ENCODE assay signal across 11 mouse cellular contexts in the genomic region with DNA sequence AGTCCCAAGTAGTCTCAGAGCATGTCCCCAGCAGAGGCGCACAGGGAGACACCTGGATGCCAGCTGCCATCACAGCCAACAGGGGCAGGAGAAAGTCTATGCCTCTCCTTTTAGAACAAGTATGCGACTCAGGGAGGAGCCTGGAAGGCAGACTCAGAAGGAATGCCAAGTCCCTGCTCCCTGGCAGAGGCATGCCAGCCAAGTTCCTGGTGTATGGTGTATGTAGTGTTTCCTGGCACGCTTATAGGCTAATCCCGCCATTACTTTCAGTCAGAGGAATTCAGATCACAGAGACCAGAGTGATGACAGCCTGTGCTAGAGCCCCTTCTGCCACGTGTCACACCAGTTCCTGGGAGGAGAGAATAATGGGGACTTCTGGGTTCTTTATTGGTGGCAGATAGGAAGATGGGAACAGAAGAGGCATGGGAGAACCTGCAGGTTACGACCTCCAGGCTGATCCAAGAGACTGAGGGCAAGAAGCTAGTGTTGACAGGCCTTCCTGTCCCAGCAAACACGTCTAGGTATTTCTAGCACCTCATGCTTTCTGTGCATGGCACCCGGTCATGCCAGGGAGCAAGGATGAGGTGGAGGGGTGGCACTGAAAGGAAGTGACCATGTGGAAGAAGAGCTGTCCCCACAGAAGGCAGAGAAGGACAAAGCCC.
A peak's percentile ranks its signal among the peaks of the same experiment; 100 is the strongest.
DNase-seq lines count a peak whose midpoint lies in the region; ATAC-seq and TF ChIP-seq lines count a peak whose summit lies in the region.
"Had no signal": no experiment of that assay in that cellular context is flagged by ENCODE, and none has a peak within 500 bp of the region (broad histone marks: within the 10 kb centered on the region; RNA-seq: fewer than 3 reads in every experiment).

No protein-coding gene starts in this region.

- H3K27ac ChIP-seq in gastrocnemius, adult 2 months: no peak overlapping the region
- H3K27ac ChIP-seq in liver, embryonic 11.5 days (ENCODE audit: low read depth, low read length): no peak overlapping the region
- H3K27ac ChIP-seq: embryonic facial prominence, embryonic 13.5 days had no signal

- no peak for TF ChIP-seq POLR2A in brain, embryonic 14.5 days (IDR thresholded peaks at IDR 0.05; ENCODE audit: borderline replicate concordance, extremely low read depth, insufficient read depth, insufficient read length, poor library complexity, severe bottlenecking)

- ATAC-seq in liver, embryonic 11.5 days (replicated peaks; ENCODE audit: low FRiP score): no peak
- ATAC-seq in monocyte, adult 5-6 weeks (replicated peaks; ENCODE audit: insufficient number of reproducible peaks, low FRiP score, low TSS enrichment, poor library complexity, severe bottlenecking): no peak

- H3K4me3 ChIP-seq in gastrocnemius, adult 2 months: no peak overlapping the region
- H3K4me3 ChIP-seq in liver, embryonic 11.5 days (ENCODE audit: low read depth, low read length): no peak overlapping the region
- H3K4me3 ChIP-seq: embryonic facial prominence, embryonic 13.5 days had no signal

- WGBS in liver, embryonic 11.5 days: 74% methylated on average over 8 of the region's 8 CpGs

- no peaks in the 10 kb centered on the region for H3K36me3 ChIP-seq in liver, embryonic 11.5 days (ENCODE audit: control insufficient read depth, insufficient read depth, low read length)

- H3K27me3 ChIP-seq in liver, embryonic 11.5 days (replicated peaks; ENCODE audit: control insufficient read depth, insufficient read depth, low read length): no peaks in the 10 kb centered on the region
- H3K27me3 ChIP-seq: embryonic facial prominence, embryonic 13.5 days had no signal

- intact Hi-C loops in gastrocnemius, adult 2 months (cut with DNase I): no loop called here
- intact Hi-C loops in heart, postnatal 36 days (cut with DNase I): no loop called here

- H3K4me1 ChIP-seq in liver, embryonic 11.5 days (replicated peaks; ENCODE audit: control insufficient read depth, insufficient read depth, low read length): no peaks in the 10 kb centered on the region

- H3K9ac ChIP-seq in liver, embryonic 11.5 days (ENCODE audit: low read depth, low read length): no peak overlapping the region
- H3K9ac ChIP-seq: embryonic facial prominence, embryonic 13.5 days had no signal

- peak; percentile 72 for DNase-seq in gastrocnemius, adult 2 months
- no peak for DNase-seq in gastrocnemius, postnatal 4 days (ENCODE audit: low spot score in 2 of 2)
- DNase-seq in 3T3-L1 (ENCODE audit: low read depth, low spot score) (peak; percentile 2), liver (no peak)
- DNase-seq in brain, embryonic 14.5 days (ENCODE audit: low read depth): peak; percentile 90
- DNase-seq in heart, postnatal 36 days: peak; percentile 8 to 28
- no peak for DNase-seq in liver, embryonic 11.5 days (ENCODE audit: low spot score)
- DNase-seq: adrenal gland, postnatal 25 days had no signal

- TF ChIP-seq CTCF in gastrocnemius, adult 2 months (IDR thresholded peaks at IDR 0.05): peak; percentile 17; the same call in 1 of the 2 replicates
- no peak for TF ChIP-seq CTCF in brain, embryonic 14.5 days (IDR thresholded peaks at IDR 0.05; ENCODE audit: borderline replicate concordance, extremely low read depth, insufficient read depth, insufficient read length)

- H3K9me3 ChIP-seq in liver, embryonic 11.5 days (ENCODE audit: control insufficient read depth, low read length): no peaks in the 10 kb centered on the region
- H3K9me3 ChIP-seq: embryonic facial prominence, embryonic 13.5 days; G1E had no signal

- no peak overlapping the region for H3K4me2 ChIP-seq in liver, embryonic 11.5 days
- H3K4me2 ChIP-seq: embryonic facial prominence, embryonic 13.5 days had no signal

Comparison
In these comparisons a context has a peak if more than half of its experiments do, and no peak if none do; other contexts are left out.
1. DNase-seq: peak in gastrocnemius, adult 2 months (single experiment), 3T3-L1 (single experiment), brain, embryonic 14.5 days (single experiment) and heart, postnatal 36 days (2 of 2); none in gastrocnemius, postnatal 4 days (0 of 2), liver, embryonic 11.5 days (single experiment) and liver (single experiment).